Mouse (Mus musculus) thymus, adult 2 months (tissue): ENCODE data around the gene Chsy1. TPM values are rescaled to one million over a fixed set of nuclear protein-coding genes. Genes with fewer than 3 reads are reported as not detected.

Source experiments
- DNase-seq: peaks from one replicate; pipeline ENCODE4 v3.0.0; 2021
- H3K27ac ChIP-seq: fragments of 200-500 bp; 2 replicates; pipeline ENCODE4 v1.5.1; 2012; ENCODE audit warnings: low read length, control low read depth; ENCODE audit not compliant: control insufficient read depth, insufficient read depth
- H3K27me3 ChIP-seq: fragments of 200-500 bp; 2 replicates; pipeline ENCODE4 v1.6.1; 2012; ENCODE audit warnings: mild to moderate bottlenecking, low read length, moderate library complexity, mixed read lengths; ENCODE audit not compliant: control insufficient read depth, insufficient read depth
- H3K36me3 ChIP-seq: fragments of 200-500 bp; 2 replicates; pipeline ENCODE4 v1.6.1; 2012; ENCODE audit warnings: mild to moderate bottlenecking, low read length, moderate library complexity; ENCODE audit not compliant: control insufficient read depth, insufficient read depth
- H3K4me1 ChIP-seq: fragments of 200-500 bp; replicated peaks from 2 replicates; pipeline ENCODE4 v1.6.1; 2012; ENCODE audit warnings: low read length; ENCODE audit not compliant: control insufficient read depth, insufficient read depth
- H3K4me3 ChIP-seq: fragments of 200-500 bp; 2 replicates; pipeline ENCODE4 v1.5.1; 2012; ENCODE audit warnings: mild to moderate bottlenecking, low read length, control low read depth, moderate library complexity; ENCODE audit not compliant: control insufficient read depth, insufficient read depth
- CTCF ChIP-seq: fragments of 200-500 bp; IDR thresholded peaks from 2 replicates; pipeline ENCODE4 v1.5.1; 2012; ENCODE audit warnings: mild to moderate bottlenecking, control low read depth, low read length, moderate library complexity, borderline replicate concordance; ENCODE audit not compliant: control insufficient read depth, poor library complexity, insufficient read depth; ENCODE audit errors: extremely low read depth
- POLR2A ChIP-seq: fragments of 200-500 bp; IDR thresholded peaks from 2 replicates; pipeline ENCODE4 v1.6.1; 2012; ENCODE audit warnings: mild to moderate bottlenecking, low read length, control low read depth, moderate library complexity; ENCODE audit not compliant: control insufficient read depth, poor library complexity, insufficient read depth; ENCODE audit errors: extremely low read depth
- WGBS: fragments of 180-500 bp; shearing (Covaris S2); methylation state at CpG from one replicate; pipeline ENCODE4 v1.1.7; 2018; 5-methylcytosine and 5-hydroxymethylcytosine counted together
- polyA plus RNA-seq: library from polyadenylated mRNA; depleted of rRNA; stranded (reverse); fragments of >200 nt; gene quantifications from 2 replicates; pipeline ENCODE4 v1.2.3, GENCODE M21; 2012

The Chsy1 gene
- polyA plus RNA-seq, 1 experiment = 6.6 TPM

DNA sequence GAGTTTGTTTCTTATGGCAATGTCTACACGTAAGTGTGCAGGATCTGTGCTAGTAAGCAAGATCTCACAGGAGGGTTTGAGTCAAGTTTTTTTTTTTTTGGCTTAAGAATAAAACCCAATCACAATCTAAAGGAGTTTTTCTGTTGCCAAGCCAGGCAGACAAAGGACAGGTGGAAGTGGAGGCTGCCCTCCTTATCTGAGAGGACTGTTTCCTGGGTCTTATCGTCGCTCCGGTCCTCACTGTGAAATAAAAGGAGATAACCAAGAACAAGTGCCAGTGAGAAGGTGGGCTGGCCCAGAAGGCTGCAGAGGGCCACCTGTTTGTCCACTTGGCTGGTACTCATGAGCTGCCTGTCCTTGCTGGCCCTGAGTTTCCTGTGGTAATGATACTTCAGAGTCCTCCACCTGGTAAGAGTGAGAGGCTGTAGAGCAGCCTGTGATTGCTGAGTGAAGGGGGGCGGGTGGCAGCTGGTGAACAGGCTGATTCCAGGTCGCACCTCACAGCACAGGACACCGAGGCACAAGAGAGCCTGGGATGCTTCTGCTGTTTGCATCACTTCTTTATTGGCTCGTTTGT, 7.7 kb downstream of the Chsy1 start:
- Histone ChIP-seq H3K27ac (no peak overlapping the region), H3K27me3 (no peaks in the 10 kb centered on the region), H3K4me3 (no peak overlapping the region), H3K36me3 (no peaks in the 10 kb centered on the region), H3K4me1 (peaks cover 29% of the 10 kb centered on the region)
- 46% methylated on average over 8 of the region's 8 CpGs for whole genome bisulfite sequencing
- no peak for DNase-seq
- no peak for TF ChIP-seq POLR2A
- TF ChIP-seq CTCF = no peak

DNA sequence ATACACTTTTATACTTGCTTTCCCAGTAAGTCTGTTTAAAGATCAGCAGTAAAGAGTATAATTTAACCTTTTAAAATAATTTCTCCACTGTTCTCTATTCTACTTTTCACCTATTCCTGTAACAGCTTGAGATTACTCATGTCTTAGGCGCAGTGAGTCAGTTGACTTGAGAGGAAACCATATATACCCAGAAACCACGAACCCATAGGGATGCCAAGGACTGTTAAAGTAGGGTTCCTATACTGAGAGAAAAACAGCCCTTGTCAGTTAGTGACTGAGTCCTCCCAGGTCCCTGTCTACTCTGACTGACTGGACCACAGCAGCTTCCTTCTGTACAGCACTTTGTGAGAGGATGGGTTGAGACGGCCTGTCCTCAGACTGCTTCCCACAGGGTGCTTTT, 8.7 kb downstream of the Chsy1 start:
- WGBS = 28% methylated on average over 3 of the region's 3 CpGs
- H3K4me1 ChIP-seq = peaks cover 29% of the 10 kb centered on the region
- no peaks in the 10 kb centered on the region for H3K27me3 ChIP-seq
- no peak for DNase-seq
- no peaks in the 10 kb centered on the region for H3K36me3 ChIP-seq
- no peak for TF ChIP-seq POLR2A
- no peak for TF ChIP-seq CTCF
- no peak overlapping the region for H3K4me3 ChIP-seq
- no peak overlapping the region for H3K27ac ChIP-seq

- no peak overlapping the region for H3K27ac ChIP-seq
- no peak overlapping the region for H3K4me3 ChIP-seq
- H3K27me3 ChIP-seq = no peaks in the 10 kb centered on the region
- no peaks in the 10 kb centered on the region for H3K36me3 ChIP-seq
- DNase-seq = no peak
- TF ChIP-seq CTCF (no peak), POLR2A (no peak)
- peaks cover 29% of the 10 kb centered on the region for H3K4me1 ChIP-seq
- WGBS = 67% methylated on average over 7 of the region's 7 CpGs
Observed at GRCm38 (mm10) chr7:66118796-66119195, 9.5 kb downstream of the Chsy1 start.

DNA sequence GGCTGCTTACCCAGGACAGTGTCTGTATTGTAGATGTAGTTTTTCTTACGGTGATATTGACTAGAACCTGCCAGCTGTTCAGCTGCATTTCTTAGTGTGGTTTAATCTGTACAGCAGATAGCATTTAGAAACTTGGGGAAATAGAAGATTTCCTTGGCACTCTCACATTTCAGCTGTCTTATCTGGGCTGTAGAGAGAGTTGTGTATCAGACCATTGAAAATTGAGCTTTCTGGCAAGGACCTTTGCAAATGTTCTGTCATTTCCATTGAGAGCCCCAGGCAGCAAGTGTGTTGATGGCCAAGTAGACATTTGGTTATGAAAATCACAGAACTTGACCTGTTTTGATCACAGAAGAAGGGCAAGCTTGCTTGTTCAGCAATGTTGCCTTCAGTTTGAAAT, 10.8 kb downstream of the Chsy1 start:
- TF ChIP-seq POLR2A = no peak
- no peak for TF ChIP-seq CTCF
- no peak overlapping the region for H3K27ac ChIP-seq
- DNase-seq = no peak
- H3K4me1 ChIP-seq = peaks cover 23% of the 10 kb centered on the region
- no peak overlapping the region for H3K4me3 ChIP-seq
- WGBS = 48% methylated on average over 1 of the region's 1 CpGs
- H3K27me3 ChIP-seq = no peaks in the 10 kb centered on the region
- H3K36me3 ChIP-seq = no peaks in the 10 kb centered on the region

- H3K27ac ChIP-seq = no peak overlapping the region
- H3K27me3 ChIP-seq = no peaks in the 10 kb centered on the region
- DNase-seq = no peak
- TF ChIP-seq POLR2A (no peak), CTCF (no peak)
- no peak overlapping the region for H3K4me3 ChIP-seq
- peaks cover 20% of the 10 kb centered on the region for H3K4me1 ChIP-seq
- H3K36me3 ChIP-seq = no peaks in the 10 kb centered on the region; the same call in 1 of the 2 replicates
- WGBS = 7% methylated on average over 7 of the region's 7 CpGs
Observed at GRCm38 (mm10) chr7:66120702-66121396, 11.5 kb downstream of the Chsy1 start.

DNA sequence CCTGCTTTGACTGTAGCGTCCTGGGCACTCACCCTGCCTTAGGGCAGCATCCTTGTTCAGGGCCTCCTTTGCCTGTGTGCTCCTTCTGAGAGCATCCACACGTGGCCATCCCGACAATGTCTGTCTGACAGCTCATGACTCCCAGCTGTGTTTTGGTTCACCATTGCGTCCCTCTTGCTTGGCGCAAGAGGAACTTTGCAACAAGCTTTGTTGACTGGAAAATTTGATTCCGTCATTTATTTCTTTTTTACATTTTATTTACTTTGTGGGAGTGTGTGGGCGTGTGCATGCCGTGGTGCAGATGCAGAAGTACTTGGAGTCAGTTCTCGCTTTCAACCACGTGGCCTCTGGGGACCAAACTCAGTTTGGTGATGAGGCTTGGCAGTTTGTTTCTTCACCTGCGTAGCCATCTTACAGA, 15.2 kb downstream of the Chsy1 start:
- 75% methylated on average over 11 of the region's 11 CpGs for WGBS
- DNase-seq = no peak
- Histone ChIP-seq H3K27me3 (no peaks in the 10 kb centered on the region), H3K27ac (no peak overlapping the region), H3K36me3 (no peaks in the 10 kb centered on the region; the same call in 1 of the 2 replicates), H3K4me3 (no peak overlapping the region), H3K4me1 (peaks cover 2% of the 10 kb centered on the region)
- TF ChIP-seq POLR2A (no peak), CTCF (no peak)

- no peaks in the 10 kb centered on the region for H3K27me3 ChIP-seq
- no peak overlapping the region for H3K27ac ChIP-seq
- DNase-seq = no peak
- 75% methylated on average over 14 of the region's 14 CpGs for WGBS
- no peak overlapping the region for H3K4me3 ChIP-seq
- peaks cover 2% of the 10 kb centered on the region for H3K4me1 ChIP-seq
- no peaks in the 10 kb centered on the region; the same call in 1 of the 2 replicates for H3K36me3 ChIP-seq
- TF ChIP-seq CTCF (no peak), POLR2A (no peak)
Observed at GRCm38 (mm10) chr7:66125368-66125767, 16.1 kb downstream of the Chsy1 start.
